Mouse (Mus musculus): ENCODE data around the gene Phf21a.

The Phf21a gene

DNA sequence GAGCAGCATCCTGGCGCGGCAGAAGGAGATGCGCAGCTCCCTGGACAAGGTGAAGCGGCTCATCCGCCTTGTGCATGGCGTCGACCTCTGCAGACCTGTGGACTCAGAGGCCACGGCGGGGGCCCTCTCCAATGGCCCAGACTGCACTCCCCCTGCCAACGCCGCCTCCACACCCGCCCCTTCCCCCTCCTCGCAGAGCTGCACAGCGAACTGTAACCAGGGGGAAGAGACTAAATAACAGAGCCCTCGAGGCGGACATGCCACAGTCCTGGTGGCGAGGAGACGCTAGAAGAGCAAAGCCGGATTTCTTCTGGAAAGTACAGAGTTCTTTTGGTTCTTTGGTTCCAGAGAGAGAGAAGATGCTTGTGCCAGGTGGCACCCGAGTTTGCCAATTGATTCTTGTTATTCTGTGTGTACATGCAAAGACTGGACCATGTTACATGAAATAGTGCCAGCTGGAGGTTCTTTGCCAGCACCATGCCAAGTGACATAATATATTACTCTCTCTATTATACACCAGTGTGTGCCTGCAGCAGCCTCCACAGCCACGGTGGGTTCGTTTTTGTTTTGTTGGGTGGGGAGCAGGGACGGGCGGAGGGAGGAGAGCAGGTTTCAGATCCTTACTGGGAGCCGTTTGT is 267.4 kb downstream of the Phf21a start:
- no peak for DNase-seq (ENCODE audit: low read depth, low spot score)

DNA sequence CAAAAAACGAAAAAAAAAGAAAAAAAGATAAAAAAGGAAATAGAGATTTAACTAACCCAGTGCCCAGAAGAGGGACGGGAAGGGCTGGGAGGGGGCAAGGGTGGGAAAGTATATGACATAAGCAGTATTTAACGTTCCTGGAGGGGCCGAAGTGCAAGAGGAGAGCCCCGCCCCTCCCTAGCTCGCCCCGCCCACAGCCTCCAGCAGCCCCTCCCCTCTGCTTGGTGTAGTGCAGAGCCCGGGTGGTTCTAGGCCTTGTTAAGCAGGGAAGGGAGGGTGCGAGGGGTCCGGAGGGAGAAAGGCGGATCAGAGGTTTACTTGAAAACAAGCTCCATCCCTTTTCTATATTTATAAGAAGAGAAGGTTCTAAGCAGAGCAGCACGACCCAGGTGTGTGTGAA is 268.0 kb downstream of the Phf21a start:
- peak; percentile 28 for DNase-seq (ENCODE audit: low read depth, low spot score)

DNA sequence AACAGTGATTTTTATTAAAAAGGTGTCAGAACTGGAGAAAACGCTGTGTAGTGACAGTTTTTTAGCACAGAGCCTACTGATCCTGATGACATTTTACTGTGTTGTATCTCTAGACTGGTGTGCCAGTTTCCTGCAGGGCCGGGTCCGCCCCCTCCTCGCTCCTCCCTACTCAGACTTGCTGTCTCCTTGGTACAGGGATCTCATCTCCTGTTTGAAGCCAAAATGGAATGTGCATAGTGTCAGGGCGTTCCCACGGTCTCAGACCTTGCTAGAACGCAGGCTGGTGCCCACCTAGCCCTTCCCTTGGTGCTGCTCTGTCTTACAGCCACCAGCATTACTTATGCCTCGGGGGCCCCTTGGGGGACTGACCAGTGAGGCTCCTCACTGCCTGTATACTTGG is 268.9 kb downstream of the Phf21a start:
- DNase-seq (ENCODE audit: low read depth, low spot score) = no peak

DNA sequence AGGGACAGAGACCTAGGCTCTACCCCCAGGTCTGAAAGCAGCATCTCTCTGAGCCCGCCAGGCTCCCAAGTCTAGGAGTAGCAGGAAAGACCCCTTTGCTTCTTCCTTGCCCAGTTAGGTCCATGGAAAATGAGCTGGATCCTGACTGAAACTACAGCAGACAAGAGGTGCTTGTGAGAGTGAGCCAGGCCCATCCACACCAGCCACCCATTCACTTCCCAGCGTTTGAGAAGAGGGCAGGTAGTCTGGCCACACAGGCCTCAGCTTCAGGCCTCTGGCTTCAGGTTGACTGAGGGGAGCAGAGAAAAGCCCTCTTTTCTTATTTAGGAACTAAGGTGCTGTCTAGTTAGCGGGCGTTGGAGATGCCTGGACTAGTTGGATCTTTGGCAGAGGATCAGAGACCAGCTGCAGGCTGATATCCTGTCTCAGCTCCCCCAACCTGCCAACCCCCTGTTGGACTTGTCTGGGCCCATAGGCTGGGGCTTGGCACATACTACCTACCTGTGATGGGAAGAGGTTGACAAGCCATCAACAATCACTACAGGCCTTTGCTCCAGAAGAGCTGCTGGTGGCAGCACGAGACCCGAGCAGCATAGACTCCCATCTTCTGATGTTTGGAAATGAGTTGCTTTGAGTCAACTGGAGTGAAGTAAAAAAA is 269.8 kb downstream of the Phf21a start:
- no peak for DNase-seq (ENCODE audit: low read depth, low spot score)

DNA sequence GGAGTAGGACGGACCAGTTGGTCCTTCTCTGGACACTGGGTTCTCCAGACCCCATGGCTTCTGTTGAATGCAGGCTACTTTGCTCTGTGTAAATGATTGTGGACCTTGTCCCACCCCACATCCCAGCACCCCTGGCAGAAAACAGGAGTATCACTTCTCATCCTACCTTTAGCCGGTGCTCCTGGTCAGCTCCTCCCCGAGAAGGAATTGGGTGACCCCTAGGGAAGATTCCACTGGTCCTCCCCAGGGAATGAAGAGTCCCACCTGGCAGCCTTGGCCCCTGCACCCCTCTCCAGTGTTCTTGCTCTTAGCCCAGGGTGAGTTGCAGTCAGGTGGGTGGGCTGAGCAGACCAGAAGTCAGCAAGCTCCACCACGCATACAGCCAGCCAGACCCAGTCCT is 271.2 kb downstream of the Phf21a start:
- no peak for DNase-seq (ENCODE audit: low read depth, low spot score)

DNA sequence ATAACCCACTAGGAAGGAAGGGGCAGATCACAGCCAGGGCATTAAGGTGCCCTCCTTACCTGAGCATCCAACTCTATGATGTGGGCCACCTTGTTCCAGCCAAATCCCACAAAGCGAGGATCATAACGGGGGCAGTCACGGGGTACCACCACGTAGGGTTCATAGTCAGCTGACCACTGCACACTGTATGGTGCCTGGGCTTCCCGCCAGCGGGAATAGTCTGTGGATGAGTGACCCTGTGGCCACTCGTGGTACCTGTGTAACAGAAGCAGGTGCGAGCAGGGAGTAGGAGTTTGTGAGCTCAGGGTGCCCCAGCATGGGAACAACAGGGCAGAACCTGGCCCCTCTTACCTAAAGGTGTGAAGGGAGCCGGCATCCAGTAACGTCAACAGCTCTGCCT is 272.7 kb downstream of the Phf21a start:
- DNase-seq (ENCODE audit: low read depth, low spot score) = no peak

DNA sequence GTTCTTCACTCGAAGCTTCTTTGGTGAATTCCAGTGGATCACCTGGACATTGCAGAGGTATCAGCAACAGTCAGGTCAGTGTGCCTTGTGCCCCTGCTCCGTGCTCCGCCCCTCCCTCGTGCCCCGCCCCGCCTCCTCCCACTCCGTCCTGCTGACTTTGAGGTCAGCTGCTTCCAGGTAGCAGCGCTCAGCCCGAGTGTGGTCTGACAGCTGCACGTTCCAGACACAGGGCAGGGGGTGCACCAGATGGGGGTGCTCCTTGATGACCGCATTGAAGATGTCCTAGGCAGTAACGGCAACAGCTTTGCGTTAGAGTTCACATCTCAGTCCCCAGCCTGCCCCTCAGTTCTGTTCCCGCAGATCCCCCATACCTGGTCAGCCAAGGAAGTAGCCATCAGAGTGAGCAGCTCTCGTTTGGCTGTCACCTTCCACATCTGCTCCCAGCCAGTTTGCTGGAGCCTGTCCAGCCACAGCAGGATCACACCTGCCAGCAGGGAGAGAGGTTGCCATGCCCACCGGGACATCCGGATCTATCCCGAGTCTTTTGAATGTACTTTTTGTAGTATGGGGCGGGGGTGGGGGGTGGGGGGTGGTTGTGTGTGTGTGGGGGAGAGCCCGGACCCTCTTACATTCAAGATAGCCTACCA is 274.6 kb downstream of the Phf21a start:
- no peak for DNase-seq (ENCODE audit: low read depth, low spot score)

DNA sequence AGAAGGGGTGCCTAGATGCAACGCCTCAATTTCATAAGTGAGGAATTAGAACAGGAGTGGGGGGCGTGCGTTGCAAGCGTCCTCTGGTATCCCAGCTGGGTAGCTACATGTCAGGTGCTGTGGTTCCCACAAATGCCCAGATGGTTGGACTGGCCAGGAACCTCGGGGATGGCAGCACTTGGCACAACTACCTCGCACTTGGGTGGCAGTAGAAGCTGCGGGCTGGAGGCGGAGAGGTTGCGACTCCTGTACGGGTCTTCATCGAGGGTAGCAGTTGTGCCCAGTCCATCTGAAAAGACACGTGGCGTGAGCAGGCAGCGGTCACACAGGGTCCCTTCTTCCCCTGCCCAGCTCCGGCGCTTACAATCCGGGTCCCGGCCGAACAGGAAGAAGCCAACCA is 277.5 kb downstream of the Phf21a start:
- no peak for DNase-seq (ENCODE audit: low read depth, low spot score)

DNA sequence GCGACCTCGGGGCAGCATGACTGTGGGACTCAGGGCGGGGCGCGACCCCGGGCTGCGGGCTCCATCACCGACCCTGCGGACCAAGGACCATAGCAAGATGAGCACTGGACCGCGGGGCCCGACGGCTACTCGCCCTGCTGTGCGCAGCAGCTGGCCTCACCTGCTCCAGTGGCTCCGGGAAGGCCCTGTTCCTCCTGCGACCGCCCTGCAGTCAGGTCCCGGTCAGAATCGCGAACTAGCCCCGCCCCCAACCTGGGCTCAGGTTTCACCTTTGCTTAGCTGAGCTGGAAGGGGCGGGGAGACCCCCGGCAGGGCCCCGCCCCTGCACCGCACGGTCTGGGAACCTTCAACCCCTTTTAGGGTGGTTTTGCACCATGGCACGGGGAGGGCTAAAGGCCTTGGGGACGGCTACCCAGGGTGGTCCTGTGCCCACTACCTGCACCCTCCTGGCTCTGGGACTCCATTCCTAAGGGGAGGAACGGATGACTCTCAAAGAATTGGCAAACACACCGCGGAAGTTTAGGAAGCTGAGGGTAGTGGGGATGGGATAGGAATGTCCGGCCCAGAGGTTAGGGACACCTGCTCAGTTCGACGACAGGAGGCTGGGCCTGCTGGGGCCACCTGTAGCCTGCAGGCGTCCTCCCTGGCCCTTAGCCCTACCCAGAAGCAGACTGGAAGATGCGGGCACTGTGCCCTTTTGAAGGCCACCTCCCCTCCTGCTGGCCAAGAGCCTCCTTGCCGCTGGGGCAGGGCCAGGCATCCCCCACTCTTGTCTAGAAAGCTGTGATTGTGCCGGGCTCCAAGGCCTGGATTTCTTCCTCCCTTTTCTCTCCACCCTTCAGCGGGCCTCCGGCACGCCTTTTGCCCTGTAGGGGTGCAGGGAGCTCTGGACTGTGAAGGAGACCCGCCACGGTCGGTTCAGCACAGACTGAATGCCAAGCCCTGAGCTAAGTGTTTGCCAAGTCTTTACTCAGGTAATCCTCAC is 278.2 kb downstream of the Phf21a start:
- peak; percentile 91 for DNase-seq (ENCODE audit: low read depth, low spot score)

DNA sequence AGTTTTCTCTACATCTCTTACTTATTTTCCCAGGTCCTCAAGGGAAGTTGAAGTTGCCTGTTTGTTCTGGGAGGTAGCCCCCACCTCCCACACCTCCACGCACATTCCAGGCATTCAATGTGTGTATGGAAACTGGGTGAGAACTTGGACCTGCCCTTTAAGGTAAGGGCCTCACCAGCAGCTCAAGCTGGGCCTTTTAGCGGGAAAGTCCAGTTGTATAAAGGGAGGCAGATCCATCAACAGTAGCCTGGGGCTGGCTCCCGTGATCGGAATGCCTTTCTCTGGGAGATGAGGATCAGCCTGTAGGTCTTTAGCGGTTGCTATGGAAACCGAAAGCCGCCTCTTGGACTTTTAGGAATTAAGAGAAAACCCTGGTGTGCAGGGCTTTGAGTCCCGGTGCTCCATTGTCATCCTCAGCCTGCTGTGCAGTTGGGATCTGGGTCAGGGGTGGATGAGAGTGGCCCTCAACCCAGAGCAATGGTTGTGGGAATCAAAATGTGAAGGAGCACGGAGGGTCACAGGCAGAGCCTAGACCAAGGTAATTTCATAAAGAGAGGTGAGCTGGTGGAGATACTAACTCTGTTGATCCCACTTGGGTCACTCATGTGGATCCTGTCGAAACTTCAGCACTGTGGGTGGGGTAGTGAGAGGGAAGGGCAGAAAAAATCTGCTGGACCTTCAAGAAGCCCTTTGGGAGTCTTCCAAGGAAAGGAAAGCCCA is 279.2 kb downstream of the Phf21a start:
- DNase-seq (ENCODE audit: low read depth, low spot score) = peak; percentile 67

DNA sequence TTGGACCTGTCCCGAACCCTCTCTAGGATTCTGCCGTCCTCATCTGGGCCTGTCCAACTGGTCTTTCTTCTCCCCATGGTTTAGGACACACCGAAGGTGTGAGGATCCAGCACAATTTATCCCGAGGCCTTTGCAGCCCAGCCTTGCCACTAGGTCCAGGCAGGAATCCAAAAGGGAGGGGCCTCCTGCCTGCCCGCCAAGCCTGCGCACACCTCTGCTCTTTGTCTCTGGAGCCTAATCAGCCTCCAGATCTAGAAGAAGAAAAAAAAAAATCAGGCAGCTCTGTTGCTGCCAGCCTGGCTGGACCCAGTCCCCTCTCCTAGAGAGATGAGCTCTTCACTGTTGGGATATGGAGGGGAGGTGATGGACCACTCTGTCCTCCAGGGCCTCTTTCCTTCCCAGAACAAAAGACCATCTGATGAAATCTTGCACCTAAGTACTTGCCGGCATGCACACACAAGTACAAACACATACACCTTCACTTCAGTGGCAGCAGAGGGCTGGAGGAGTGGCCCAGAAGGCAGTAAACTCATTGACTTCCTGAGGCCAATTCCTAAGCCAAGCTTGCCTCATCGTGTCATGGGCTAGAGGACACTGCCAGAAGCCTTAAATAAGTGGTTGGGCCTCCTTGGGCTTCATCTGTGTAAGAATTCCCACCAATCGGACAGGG is 280.0 kb downstream of the Phf21a start:
- no peak for DNase-seq (ENCODE audit: low read depth, low spot score)

DNA sequence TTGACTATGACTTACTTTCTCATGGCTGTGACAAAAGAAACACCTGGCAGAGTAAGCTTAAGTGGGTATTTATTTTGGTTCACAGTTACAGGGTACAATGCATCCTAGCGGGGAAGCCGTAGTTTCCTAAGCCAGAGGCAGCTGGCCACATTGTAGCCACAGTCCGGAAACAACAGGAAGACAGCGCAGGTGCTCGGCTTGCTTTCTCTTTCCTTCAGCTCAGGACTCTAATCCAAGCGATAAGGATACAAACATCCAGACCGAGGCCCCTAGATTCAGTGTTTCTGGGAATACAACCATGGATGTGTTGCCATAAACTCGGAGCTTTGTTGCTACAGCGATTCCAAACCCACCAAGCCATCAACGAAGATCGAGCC is 280.5 kb downstream of the Phf21a start:
- DNase-seq (ENCODE audit: low read depth, low spot score) = no peak

DNA sequence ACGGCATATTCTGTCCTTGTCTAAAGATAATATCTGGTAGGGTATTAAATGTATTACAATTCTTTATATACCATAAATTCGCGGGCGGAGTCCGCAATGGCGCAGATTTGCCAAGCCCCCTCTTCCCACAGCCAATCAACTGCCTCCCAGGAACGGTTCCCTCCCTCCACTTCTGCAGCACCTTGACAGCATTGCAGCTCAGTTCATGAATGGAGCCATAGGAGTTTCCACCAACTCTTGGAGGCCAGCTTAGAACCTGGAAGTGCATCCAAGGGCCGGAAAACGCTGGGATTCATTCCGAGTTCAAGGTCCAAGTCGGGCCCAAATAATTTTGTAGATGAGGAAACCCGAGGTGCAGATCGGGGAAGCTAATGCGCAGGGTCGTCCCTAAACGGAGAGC is 281.6 kb downstream of the Phf21a start, which contains the start of the genes Pex16 and Large2:
TSS of gene Pex16 (plus strand) at position 163 of the 400 bp plus-strand sequence.
TSS of gene Large2 (minus strand) at position 356 of the 400 bp plus-strand sequence.
- peak; percentile 61 for DNase-seq (ENCODE audit: low read depth, low spot score)

DNA sequence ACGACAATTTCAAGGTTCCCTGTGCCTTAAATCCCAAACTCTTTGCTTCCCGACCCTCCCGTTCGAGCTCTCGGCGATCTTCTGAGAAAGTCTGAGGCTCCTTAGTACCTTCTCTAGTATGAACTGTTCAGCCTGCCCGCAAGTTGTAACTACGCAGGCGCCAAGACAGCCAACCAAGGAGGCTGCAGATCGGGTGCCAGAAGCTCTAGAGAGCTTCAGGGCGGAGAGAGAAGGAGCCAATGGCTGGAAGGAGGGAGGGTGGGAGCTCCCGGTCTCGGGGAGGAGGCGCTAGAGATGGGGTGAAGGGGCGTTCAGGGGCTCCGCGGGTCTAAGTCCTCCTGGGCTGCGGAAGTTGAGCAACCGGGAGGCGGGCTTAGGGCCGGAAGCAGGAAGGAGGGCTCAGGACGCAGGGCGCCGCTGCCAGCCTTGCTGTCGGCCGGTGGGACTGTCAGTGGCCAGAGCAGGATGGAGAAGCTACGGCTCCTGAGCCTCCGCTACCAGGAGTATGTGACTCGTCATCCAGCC is 282.2 kb downstream of the Phf21a start:
- peak; percentile 98 for DNase-seq (ENCODE audit: low read depth, low spot score)

DNA sequence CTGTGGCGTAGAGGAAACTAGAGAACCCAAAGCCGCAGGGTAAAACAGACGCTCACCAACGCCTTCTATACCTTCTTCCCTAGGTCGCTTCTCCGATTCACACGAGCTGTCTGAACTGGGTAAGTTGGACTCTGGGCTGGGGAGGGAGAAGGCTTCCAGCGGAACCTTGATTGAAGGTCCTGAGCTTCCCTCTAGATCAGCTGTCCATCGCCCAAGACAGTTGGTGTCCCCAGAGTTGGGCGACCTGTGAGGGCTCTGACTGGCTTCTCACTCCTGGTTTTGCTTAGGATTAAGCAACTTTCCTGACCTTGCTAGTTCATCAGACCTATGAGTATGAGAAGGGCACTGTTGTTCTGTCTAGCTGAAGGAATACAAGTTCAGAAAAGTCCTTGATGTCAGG is 282.9 kb downstream of the Phf21a start:
- no peak for DNase-seq (ENCODE audit: low read depth, low spot score)

DNA sequence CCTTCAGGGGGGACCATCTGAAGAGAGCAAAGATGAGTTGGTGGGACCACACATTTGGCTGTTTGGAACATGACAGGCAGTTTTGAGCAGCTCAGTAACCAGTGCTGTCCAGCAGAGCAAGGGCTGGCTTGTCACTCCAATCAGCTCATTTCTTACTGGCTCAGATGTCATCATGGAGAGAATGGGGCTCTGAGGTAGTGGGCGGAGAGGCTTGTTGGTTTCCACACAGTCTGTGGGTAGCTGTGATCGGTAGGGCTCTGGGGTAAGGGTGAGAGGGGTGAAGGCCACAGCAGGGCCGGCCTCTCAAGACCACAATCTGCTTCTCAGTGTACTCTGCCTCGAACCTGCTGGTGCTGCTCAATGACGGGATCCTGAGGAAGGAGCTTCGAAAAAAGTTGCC is 283.4 kb downstream of the Phf21a start:
- no peak for DNase-seq (ENCODE audit: low read depth, low spot score)

DNA sequence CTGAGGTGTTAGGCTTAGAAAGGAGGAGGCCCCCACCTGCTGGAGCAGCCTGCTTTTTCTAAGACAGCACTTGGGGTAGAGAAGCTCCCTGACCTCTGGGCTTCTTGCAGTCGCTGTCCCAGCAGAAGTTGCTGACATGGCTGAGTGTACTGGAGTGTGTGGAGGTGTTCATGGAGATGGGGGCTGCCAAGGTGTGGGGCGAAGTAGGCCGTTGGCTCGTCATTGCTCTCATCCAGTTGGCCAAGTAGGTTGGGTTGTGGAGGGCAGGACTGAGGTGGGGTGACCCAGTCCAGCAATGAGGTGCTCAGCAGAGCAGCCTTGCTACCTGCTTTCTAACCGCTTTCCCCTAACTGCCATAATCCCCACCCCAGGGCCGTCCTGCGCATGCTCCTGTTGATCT is 284.4 kb downstream of the Phf21a start:
- no peak for DNase-seq (ENCODE audit: low read depth, low spot score)

DNA sequence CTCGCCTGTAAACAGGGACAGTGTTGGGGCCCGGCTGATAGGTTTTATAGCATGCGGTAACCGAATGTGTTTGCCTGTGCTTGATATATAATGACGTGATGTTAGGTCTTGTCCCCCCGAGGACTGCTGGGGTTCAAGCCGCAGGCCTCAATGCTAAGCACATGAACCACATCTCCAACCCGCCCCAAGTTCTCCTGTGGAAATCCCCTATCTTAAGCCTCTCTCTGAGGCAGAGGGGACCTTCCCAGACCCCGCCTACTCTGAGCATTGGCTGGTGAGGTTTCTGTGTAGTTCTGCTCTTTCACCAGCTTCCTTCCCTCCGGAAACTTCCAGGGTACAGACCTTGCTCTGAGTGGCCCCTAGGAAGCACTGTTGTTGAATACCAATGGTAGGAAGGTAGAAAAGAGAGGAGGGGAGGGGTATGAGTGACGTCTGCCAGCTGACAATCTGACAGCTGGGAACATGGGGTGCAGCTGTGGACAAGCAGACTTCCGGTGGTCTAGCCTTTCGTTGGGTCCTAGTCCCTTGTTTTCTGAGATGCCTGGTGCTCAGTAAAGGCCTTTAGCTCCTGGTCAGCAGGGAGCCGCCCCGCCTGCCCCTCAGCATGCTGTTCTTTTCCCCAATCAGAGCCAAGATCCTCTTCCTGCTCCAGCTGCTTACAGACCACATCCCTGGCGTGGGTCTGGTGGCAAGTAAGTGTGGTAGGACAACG is 287.0 kb downstream of the Phf21a start:
- DNase-seq (ENCODE audit: low read depth, low spot score) = no peak

DNA sequence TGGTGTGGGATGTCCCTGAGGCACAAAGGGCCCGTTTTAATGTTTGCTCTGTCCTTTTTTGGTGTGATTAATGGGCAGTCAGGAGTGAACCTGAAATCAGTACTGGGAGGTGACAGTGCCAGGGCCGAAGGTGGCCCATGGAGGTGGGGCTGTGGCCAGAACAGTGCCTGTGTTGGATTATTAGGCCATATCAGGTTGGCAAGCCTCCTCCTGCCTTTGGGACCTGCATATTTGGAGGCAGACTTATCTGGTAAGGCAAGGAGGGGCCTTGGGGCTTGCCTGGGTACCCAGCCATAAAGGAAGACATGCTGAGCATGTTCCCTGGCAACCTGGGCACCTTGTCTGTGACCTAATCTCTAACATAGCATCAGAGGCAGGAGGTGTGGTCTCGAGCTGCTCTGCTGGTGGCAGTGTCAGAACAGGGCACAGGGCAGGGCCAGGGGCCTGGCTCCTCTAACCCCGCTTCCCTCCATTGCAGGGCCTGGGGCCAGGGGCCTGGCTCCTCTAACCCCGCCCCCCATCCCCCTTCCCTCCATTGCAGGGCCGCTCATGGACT is 287.7 kb downstream of the Phf21a start:
- DNase-seq (ENCODE audit: low read depth, low spot score) = no peak
